Mouse (Mus musculus) C2C12 (cell line): Measurements from ENCODE around the gene Rbbp5.

Experiments used
- CTCF ChIP-seq: IDR thresholded peaks from one replicate; pipeline ENCODE4 v1.5.1; 2011; ENCODE audit not compliant: control insufficient read depth, insufficient read depth, insufficient read length
- FOSL1 ChIP-seq: IDR thresholded peaks from one replicate; pipeline ENCODE4 v1.8.0; 2011; ENCODE audit warnings: mild to moderate bottlenecking, low read length; ENCODE audit not compliant: poor library complexity, insufficient read depth, severe bottlenecking
- MYOD1 ChIP-seq: IDR thresholded peaks from one replicate; pipeline ENCODE4 v1.6.1; 2011; ENCODE audit warnings: low read depth; ENCODE audit not compliant: control insufficient read depth, insufficient read length
- USF1 ChIP-seq: IDR thresholded peaks from one replicate; pipeline ENCODE4 v1.6.1; 2011; ENCODE audit warnings: low read depth, mild to moderate bottlenecking, control low read depth, moderate library complexity

DNA sequence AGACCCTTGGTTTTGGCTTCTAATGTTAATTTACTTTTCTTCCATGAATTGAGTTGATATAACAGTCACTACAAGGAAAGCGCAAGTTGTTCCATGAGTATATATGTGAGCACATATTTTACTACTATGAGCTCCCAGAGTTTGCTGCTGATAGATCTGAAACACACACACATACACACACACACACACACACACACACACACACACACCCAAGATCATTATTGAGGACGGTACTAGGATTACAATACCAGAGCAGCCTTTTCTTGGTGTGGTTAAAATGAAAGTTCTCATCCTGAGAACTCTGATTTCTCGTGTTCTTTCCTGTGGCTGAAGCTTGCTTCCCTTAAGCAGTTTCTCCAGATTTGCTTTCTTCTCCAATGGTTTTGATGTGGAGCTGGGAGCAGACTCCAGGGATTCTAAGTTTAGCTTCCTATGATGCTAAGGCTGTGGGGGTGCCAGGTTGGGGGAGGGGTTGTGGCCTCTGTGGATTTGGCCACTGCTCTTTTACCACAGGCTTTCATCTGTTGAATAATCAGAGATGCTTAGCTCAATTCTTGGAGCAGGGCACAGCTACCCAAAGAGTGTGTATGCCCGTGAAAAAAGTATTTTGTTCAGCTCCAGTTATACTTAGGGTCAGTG is 40.7 kb upstream of the Rbbp5 start:
- TF ChIP-seq CTCF (no peak), USF1 (no peak), FOSL1 (no peak), MYOD1 (no peak)
